Mouse (Mus musculus) intestine, embryonic 14.5 days (tissue): ENCODE results near the gene Fstl4. TPM values are rescaled to one million over a fixed set of nuclear protein-coding genes. Genes with fewer than 3 reads are reported as not detected.

ENCODE experiments used
- ATAC-seq: fragments of 200-750 bp; cut with Nextera tagmentation; replicated peaks from 2 replicates; pipeline ENCODE4 v1.8.0; 2017; ENCODE audit warnings: low read depth, moderate number of reproducible peaks, moderate TSS enrichment, moderate library complexity; ENCODE audit not compliant: low FRiP score, low TSS enrichment
- DNase-seq: peaks from one replicate; pipeline ENCODE4 v3.0.0-alpha.2; 2018; ENCODE audit warnings: low spot score
- H3K27ac ChIP-seq: fragments of 300-500 bp; sonication (generic); 2 replicates; pipeline ENCODE4 v1.5.1; 2014; ENCODE audit warnings: low read depth, mild to moderate bottlenecking, control low read depth
- H3K27me3 ChIP-seq: fragments of 300-500 bp; sonication (generic); replicated peaks from 2 replicates; pipeline ENCODE4 v1.6.1; 2014; ENCODE audit warnings: low read length, control low read depth; ENCODE audit not compliant: control insufficient read depth, insufficient read depth
- H3K36me3 ChIP-seq: fragments of 300-500 bp; sonication (generic); 2 replicates; pipeline ENCODE4 v1.6.1; 2014; ENCODE audit warnings: low read length, control low read depth; ENCODE audit not compliant: control insufficient read depth, insufficient read depth
- H3K4me1 ChIP-seq: fragments of 300-500 bp; sonication (generic); replicated peaks from 2 replicates; pipeline ENCODE4 v1.6.1; 2014; ENCODE audit warnings: low read length, control low read depth, mixed read lengths; ENCODE audit not compliant: control insufficient read depth, insufficient read depth
- H3K4me2 ChIP-seq: fragments of 300-500 bp; sonication (generic); 2 replicates; pipeline ENCODE4 v1.6.1; 2014; ENCODE audit warnings: low read length
- H3K4me3 ChIP-seq: fragments of 300-500 bp; sonication (generic); 2 replicates; pipeline ENCODE4 v1.5.1; 2014; ENCODE audit warnings: low read depth, low read length, control low read depth, mixed read lengths
- H3K9ac ChIP-seq: fragments of 300-500 bp; sonication (generic); 2 replicates; pipeline ENCODE4 v1.6.1; 2014; ENCODE audit warnings: mild to moderate bottlenecking, low read length
- H3K9me3 ChIP-seq: fragments of 300-500 bp; sonication (generic); 2 replicates; pipeline ENCODE4 v1.6.1; 2016; ENCODE audit warnings: low read length, control low read depth; ENCODE audit not compliant: control insufficient read depth
- WGBS: fragments of 180-500 bp; shearing (Covaris S2); extraction: QIAGEN DNeasy Blood & Tissue Kit; methylation state at CpG from one replicate; pipeline ENCODE4 v1.1.7; 2014; 5-methylcytosine and 5-hydroxymethylcytosine counted together
- polyA plus RNA-seq: library from polyadenylated mRNA; unstranded; fragments of >200 nt; fragmentation: Nextera tagmentation; extraction: Ambion mirVana; gene quantifications from 2 replicates; pipeline ENCODE4 v1.2.1, GENCODE M21; 2014

Gene Fstl4
- polyA plus RNA-seq, 1 experiment from 2014 or later = 7.7 TPM

- whole genome bisulfite sequencing = 13% methylated on average over 9 of the region's 9 CpGs
- no peak overlapping the region for H3K9ac ChIP-seq
- H3K4me1 ChIP-seq = no peaks in the 10 kb centered on the region
- DNase-seq (no peak), ATAC-seq (no peak)
- H3K9me3 ChIP-seq = no peaks in the 10 kb centered on the region
- H3K36me3 ChIP-seq = no peaks in the 10 kb centered on the region
- no peaks in the 10 kb centered on the region for H3K27me3 ChIP-seq
- no peak overlapping the region for H3K4me3 ChIP-seq
- H3K4me2 ChIP-seq = no peak overlapping the region
- no peak overlapping the region for H3K27ac ChIP-seq
Observed at GRCm38 (mm10) chr11:52739187-52739586, 25.2 kb upstream of the Fstl4 start.

GRCm38 (mm10) chr11:52740466-52740865 lies 24.0 kb upstream of the Fstl4 start:
- H3K36me3 ChIP-seq = no peaks in the 10 kb centered on the region
- ATAC-seq = no peak
- H3K27ac ChIP-seq = no peak overlapping the region
- H3K27me3 ChIP-seq = no peaks in the 10 kb centered on the region
- H3K4me2 ChIP-seq = no peak overlapping the region
- H3K4me3 ChIP-seq = no peak overlapping the region
- H3K9me3 ChIP-seq = no peaks in the 10 kb centered on the region
- no peak overlapping the region for H3K9ac ChIP-seq
- no peak for DNase-seq
- no peaks in the 10 kb centered on the region for H3K4me1 ChIP-seq

GRCm38 (mm10) chr11:52743956-52744355 lies 20.5 kb upstream of the Fstl4 start:
- no peaks in the 10 kb centered on the region for H3K4me1 ChIP-seq
- H3K9ac ChIP-seq = no peak overlapping the region
- H3K9me3 ChIP-seq = no peaks in the 10 kb centered on the region
- H3K27ac ChIP-seq = no peak overlapping the region
- H3K4me3 ChIP-seq = no peak overlapping the region
- no peaks in the 10 kb centered on the region for H3K27me3 ChIP-seq
- ATAC-seq (0 out of 2 replicates have a peak, but pooled peaks have one; percentile 50), DNase-seq (no peak)
- H3K4me2 ChIP-seq = no peak overlapping the region
- no peaks in the 10 kb centered on the region for H3K36me3 ChIP-seq

- Histone ChIP-seq H3K9ac (no peak overlapping the region), H3K27ac (no peak overlapping the region), H3K4me2 (no peak overlapping the region), H3K4me3 (no peak overlapping the region), H3K36me3 (no peaks in the 10 kb centered on the region), H3K27me3 (no peaks in the 10 kb centered on the region), H3K4me1 (no peaks in the 10 kb centered on the region), H3K9me3 (no peaks in the 10 kb centered on the region)
- ATAC-seq (0 out of 2 replicates have a peak, but pooled peaks have one; percentile 40), DNase-seq (no peak)
- WGBS = 41% methylated on average over 9 of the region's 9 CpGs
Observed at GRCm38 (mm10) chr11:52744593-52745450, 19.6 kb upstream of the Fstl4 start.

GRCm38 (mm10) chr11:52747206-52747605 lies 17.2 kb upstream of the Fstl4 start:
- Histone ChIP-seq H3K36me3 (no peaks in the 10 kb centered on the region), H3K4me1 (no peaks in the 10 kb centered on the region), H3K4me2 (no peak overlapping the region), H3K9me3 (no peaks in the 10 kb centered on the region), H3K27me3 (no peaks in the 10 kb centered on the region), H3K9ac (no peak overlapping the region), H3K27ac (no peak overlapping the region), H3K4me3 (no peak overlapping the region)
- WGBS = 84% methylated on average over 7 of the region's 7 CpGs
- no peak for DNase-seq
- no peak for ATAC-seq

GRCm38 (mm10) chr11:52747766-52748456 lies 16.5 kb upstream of the Fstl4 start:
- DNase-seq = no peak
- WGBS = 35% methylated on average over 6 of the region's 6 CpGs
- Histone ChIP-seq H3K27ac (no peak overlapping the region), H3K9ac (no peak overlapping the region), H3K27me3 (no peaks in the 10 kb centered on the region), H3K4me1 (no peaks in the 10 kb centered on the region), H3K36me3 (no peaks in the 10 kb centered on the region), H3K9me3 (no peaks in the 10 kb centered on the region), H3K4me3 (no peak overlapping the region), H3K4me2 (no peak overlapping the region)
- no peak for ATAC-seq

- H3K27ac ChIP-seq = no peak overlapping the region
- H3K27me3 ChIP-seq = no peaks in the 10 kb centered on the region
- no peaks in the 10 kb centered on the region for H3K4me1 ChIP-seq
- H3K9me3 ChIP-seq = no peaks in the 10 kb centered on the region
- H3K4me2 ChIP-seq = no peak overlapping the region
- 83% methylated on average over 6 of the region's 6 CpGs for WGBS
- H3K4me3 ChIP-seq = no peak overlapping the region
- no peak for ATAC-seq
- no peak overlapping the region for H3K9ac ChIP-seq
- DNase-seq = no peak
- no peaks in the 10 kb centered on the region for H3K36me3 ChIP-seq
Observed at GRCm38 (mm10) chr11:52749988-52750387, 14.4 kb upstream of the Fstl4 start.

GRCm38 (mm10) chr11:52752524-52752923 lies 11.9 kb upstream of the Fstl4 start:
- DNase-seq (no peak), ATAC-seq (no peak)
- Histone ChIP-seq H3K36me3 (no peaks in the 10 kb centered on the region), H3K4me2 (no peak overlapping the region), H3K9me3 (no peaks in the 10 kb centered on the region), H3K4me1 (no peaks in the 10 kb centered on the region), H3K27me3 (no peaks in the 10 kb centered on the region), H3K27ac (no peak overlapping the region), H3K4me3 (no peak overlapping the region), H3K9ac (no peak overlapping the region)
- 84% methylated on average over 12 of the region's 12 CpGs for WGBS
